Mouse (Mus musculus) MEL (cell line): ENCODE results near the gene Gm49661. TPM values are rescaled to one million over a fixed set of nuclear protein-coding genes. Genes with fewer than 3 reads are reported as not detected.
A peak's percentile ranks its signal among the peaks of the same experiment; 100 is the strongest.

ENCODE experiments used
- DNase-seq: peaks from one replicate; pipeline ENCODE4 v3.0.0; 2011; ENCODE audit warnings: low read depth, low spot score
- H3K27ac ChIP-seq: 2 replicates; pipeline ENCODE4 v1.5.1; 2012; ENCODE audit warnings: low read depth, mild to moderate bottlenecking, control low read depth, low read length, moderate library complexity; ENCODE audit not compliant: control insufficient read depth
- H3K27me3 ChIP-seq, 2 experiments: fragments of 150-350 bp in 1 of 2; sonication (generic) in 1 of 2; 2 replicates each; pipeline ENCODE4 v1.6.1; 2012; ENCODE audit warnings: low read length in 2 of 2, mild to moderate bottlenecking in 2 of 2, improper control_type of control experiment in 1 of 2, moderate library complexity in 1 of 2; ENCODE audit not compliant: insufficient read depth in 2 of 2, control insufficient read depth in 1 of 2
- H3K36me3 ChIP-seq, 2 experiments: 2 replicates each; pipeline ENCODE4 v1.6.1; 2012 to 2014; ENCODE audit warnings: low read length in 2 of 2, improper control_type of control experiment in 1 of 2, inconsistent platforms in 1 of 2, mild to moderate bottlenecking in 1 of 2; ENCODE audit not compliant: insufficient read depth in 2 of 2, control insufficient read depth in 1 of 2
- H3K4me1 ChIP-seq, 2 experiments: fragments of 150-350 bp in 1 of 2; sonication (generic) in 1 of 2; 2 replicates each; pipeline ENCODE4 v1.6.1; 2012; ENCODE audit warnings: low read length in 2 of 2, improper control_type of control experiment in 1 of 2, mild to moderate bottlenecking in 1 of 2; ENCODE audit not compliant: insufficient read depth in 2 of 2, control insufficient read depth in 1 of 2
- H3K4me3 ChIP-seq, 2 experiments: fragments of 150-350 bp in 1 of 2; sonication (generic) in 1 of 2; 2 replicates each; pipeline ENCODE4 v1.5.1; 2012; ENCODE audit warnings: low read depth in 2 of 2, low read length in 2 of 2, mild to moderate bottlenecking in 2 of 2, moderate library complexity in 2 of 2, control low read depth in 1 of 2, improper control_type of control experiment in 1 of 2; ENCODE audit not compliant: control insufficient read depth in 1 of 2, insufficient read depth in 1 of 2
- H3K79me2 ChIP-seq: 2 replicates; pipeline ENCODE4 v1.6.1; 2012; ENCODE audit warnings: mild to moderate bottlenecking, low read length, moderate library complexity; ENCODE audit not compliant: control insufficient read depth, poor library complexity, insufficient read depth
- H3K9ac ChIP-seq: 2 replicates; pipeline ENCODE4 v1.6.1; 2012; ENCODE audit warnings: low read depth, mild to moderate bottlenecking, control low read depth, low read length, moderate library complexity; ENCODE audit not compliant: control insufficient read depth, poor library complexity, severe bottlenecking
- H3K9me3 ChIP-seq: fragments of 150-350 bp; sonication (generic); replicated peaks from 2 replicates; pipeline ENCODE4 v1.6.1; 2012; ENCODE audit warnings: mild to moderate bottlenecking, low read length, improper control_type of control experiment, moderate library complexity; ENCODE audit not compliant: insufficient read depth
- BHLHE40 ChIP-seq: IDR thresholded peaks from 2 replicates; pipeline ENCODE4 v1.6.1; 2012; ENCODE audit warnings: low read depth, mild to moderate bottlenecking, inconsistent platforms, low read length, improper control_type of control experiment, borderline replicate concordance
- CHD1 ChIP-seq: IDR thresholded peaks from 2 replicates; pipeline ENCODE4 v1.6.1; 2012; ENCODE audit warnings: low read depth, mild to moderate bottlenecking, inconsistent platforms, low read length, improper control_type of control experiment
- E2F4 ChIP-seq: IDR thresholded peaks from 2 replicates; pipeline ENCODE4 v1.6.1; 2011; ENCODE audit warnings: low read depth, low read length, improper control_type of control experiment, borderline replicate concordance
- ELF1 ChIP-seq: IDR thresholded peaks from 2 replicates; pipeline ENCODE4 v1.6.1; 2014; ENCODE audit warnings: low read depth, mild to moderate bottlenecking, inconsistent platforms, low read length, improper control_type of control experiment, moderate library complexity
- EP300 ChIP-seq, 2 experiments: IDR thresholded peaks; 2 replicates each; pipeline ENCODE4 v1.6.1; 2011; ENCODE audit warnings: improper control_type of control experiment in 2 of 2, low read length in 2 of 2, low read depth in 1 of 2, mild to moderate bottlenecking in 1 of 2
- ETS1 ChIP-seq: IDR thresholded peaks from 2 replicates; pipeline ENCODE4 v1.6.1; 2012; ENCODE audit warnings: low read depth, mild to moderate bottlenecking, inconsistent platforms, low read length, improper control_type of control experiment, moderate library complexity
- GABPA ChIP-seq: IDR thresholded peaks from 2 replicates; pipeline ENCODE4 v1.6.1; 2012; ENCODE audit warnings: low read depth, mild to moderate bottlenecking, inconsistent platforms, low read length, improper control_type of control experiment, moderate library complexity
- GATA1 ChIP-seq: IDR thresholded peaks from 2 replicates; pipeline ENCODE4 v1.6.1; 2011; ENCODE audit warnings: low read depth, low read length, improper control_type of control experiment
- JUND ChIP-seq: IDR thresholded peaks from 2 replicates; pipeline ENCODE4 v1.6.1; 2011; ENCODE audit warnings: low read depth, mild to moderate bottlenecking, improper control_type of control experiment, low read length
- KAT2A ChIP-seq: conservative IDR thresholded peaks from 2 replicates; pipeline ENCODE4 v1.6.1; 2012; ENCODE audit warnings: low read depth, low read length, improper control_type of control experiment, inconsistent platforms
- MAFK ChIP-seq: IDR thresholded peaks from 2 replicates; pipeline ENCODE4 v1.6.1; 2011; ENCODE audit warnings: low read depth, mild to moderate bottlenecking, low read length, improper control_type of control experiment, borderline replicate concordance
- MAX ChIP-seq: IDR thresholded peaks from 2 replicates; pipeline ENCODE4 v1.6.1; 2011; ENCODE audit warnings: low read length, improper control_type of control experiment
- MAZ ChIP-seq: IDR thresholded peaks from 2 replicates; pipeline ENCODE4 v1.6.1; 2012; ENCODE audit warnings: low read depth, mild to moderate bottlenecking, inconsistent platforms, low read length, improper control_type of control experiment
- MEF2A ChIP-seq: IDR thresholded peaks from 2 replicates; pipeline ENCODE4 v1.6.1; 2014; ENCODE audit warnings: low read depth, mild to moderate bottlenecking, inconsistent platforms, low read length, improper control_type of control experiment; ENCODE audit not compliant: poor library complexity, insufficient replicate concordance, severe bottlenecking; ENCODE audit errors: extremely low read depth
- MXI1 ChIP-seq: IDR thresholded peaks from 2 replicates; pipeline ENCODE4 v1.6.1; 2011; ENCODE audit warnings: mild to moderate bottlenecking, low read depth, low read length, improper control_type of control experiment
- NELFE ChIP-seq: IDR thresholded peaks from 2 replicates; pipeline ENCODE4 v1.6.1; 2011; ENCODE audit warnings: low read depth, low read length, improper control_type of control experiment
- NRF1 ChIP-seq: IDR thresholded peaks from 2 replicates; pipeline ENCODE4 v1.6.1; 2014; ENCODE audit warnings: low read depth, mild to moderate bottlenecking, inconsistent platforms, low read length, improper control_type of control experiment, moderate library complexity; ENCODE audit not compliant: poor library complexity, insufficient read depth, severe bottlenecking
- POLR2AphosphoS2 ChIP-seq: IDR thresholded peaks from 2 replicates; pipeline ENCODE4 v1.6.1; 2011; ENCODE audit warnings: low read length, improper control_type of control experiment
- POLR2AphosphoS5 ChIP-seq: IDR thresholded peaks from 2 replicates; pipeline ENCODE4 v1.6.1; 2012; ENCODE audit warnings: low read depth, borderline replicate concordance, mild to moderate bottlenecking, inconsistent platforms, low read length, moderate library complexity, mixed read lengths
- RAD21 ChIP-seq: IDR thresholded peaks from 2 replicates; pipeline ENCODE4 v1.6.1; 2011; ENCODE audit warnings: mild to moderate bottlenecking, low read depth, low read length, improper control_type of control experiment
- TAL1 ChIP-seq: IDR thresholded peaks from 2 replicates; pipeline ENCODE4 v1.6.1; 2012; ENCODE audit warnings: mild to moderate bottlenecking, inconsistent platforms, low read length, moderate library complexity, mixed read lengths
- TBP ChIP-seq: IDR thresholded peaks from 2 replicates; pipeline ENCODE4 v1.8.0; 2011; ENCODE audit warnings: low read depth, low read length, improper control_type of control experiment
- TCF12 ChIP-seq: IDR thresholded peaks from 2 replicates; pipeline ENCODE4 v1.6.1; 2014; ENCODE audit warnings: low read depth, mild to moderate bottlenecking, inconsistent platforms, low read length, improper control_type of control experiment, moderate library complexity
- UBTF ChIP-seq: IDR thresholded peaks from 2 replicates; pipeline ENCODE4 v1.6.1; 2012; ENCODE audit warnings: low read depth, mild to moderate bottlenecking, inconsistent platforms, low read length, improper control_type of control experiment, moderate library complexity, borderline replicate concordance; ENCODE audit not compliant: insufficient read depth
- ZC3H11A ChIP-seq: IDR thresholded peaks from 2 replicates; pipeline ENCODE4 v1.6.1; 2012; ENCODE audit warnings: low read depth, mild to moderate bottlenecking, inconsistent platforms, low read length, improper control_type of control experiment
- ZKSCAN1 ChIP-seq: IDR thresholded peaks from 2 replicates; pipeline ENCODE4 v1.6.1; 2012; ENCODE audit warnings: low read depth, mild to moderate bottlenecking, inconsistent platforms, low read length, improper control_type of control experiment, moderate library complexity
- ZMIZ1 ChIP-seq: IDR thresholded peaks from 2 replicates; pipeline ENCODE4 v1.6.1; 2012; ENCODE audit warnings: low read depth, mild to moderate bottlenecking, inconsistent platforms, low read length, improper control_type of control experiment, moderate library complexity
- ZNF384 ChIP-seq: IDR thresholded peaks from 2 replicates; pipeline ENCODE4 v1.6.1; 2012; ENCODE audit warnings: low read depth, mild to moderate bottlenecking, inconsistent platforms, low read length, improper control_type of control experiment
- polyA plus RNA-seq, 2 experiments: library from polyadenylated mRNA; stranded (reverse) in 1 of 2; unstranded in 1 of 2; fragments of >175 nt in 1 of 2; fragments of >200 nt in 1 of 2; gene quantifications; 2 replicates each; pipeline versions ENCODE4 v1.2.1 to v1.2.4; 2012; ENCODE audit warnings: low replicate concordance in 2 of 2, low read depth in 1 of 2; ENCODE audit not compliant: insufficient read length in 2 of 2, insufficient read depth in 1 of 2, missing spikeins in 1 of 2
- total RNA-seq: library from RNA; depleted of rRNA; stranded (reverse); fragments of 300-350 nt; gene quantifications from 2 replicates; pipeline ENCODE4 v1.2.3, GENCODE M21; 2012

The Gm49661 gene
- total and polyA plus RNA-seq, 3 experiments: 4.7 TPM; not detected in 2

DNA sequence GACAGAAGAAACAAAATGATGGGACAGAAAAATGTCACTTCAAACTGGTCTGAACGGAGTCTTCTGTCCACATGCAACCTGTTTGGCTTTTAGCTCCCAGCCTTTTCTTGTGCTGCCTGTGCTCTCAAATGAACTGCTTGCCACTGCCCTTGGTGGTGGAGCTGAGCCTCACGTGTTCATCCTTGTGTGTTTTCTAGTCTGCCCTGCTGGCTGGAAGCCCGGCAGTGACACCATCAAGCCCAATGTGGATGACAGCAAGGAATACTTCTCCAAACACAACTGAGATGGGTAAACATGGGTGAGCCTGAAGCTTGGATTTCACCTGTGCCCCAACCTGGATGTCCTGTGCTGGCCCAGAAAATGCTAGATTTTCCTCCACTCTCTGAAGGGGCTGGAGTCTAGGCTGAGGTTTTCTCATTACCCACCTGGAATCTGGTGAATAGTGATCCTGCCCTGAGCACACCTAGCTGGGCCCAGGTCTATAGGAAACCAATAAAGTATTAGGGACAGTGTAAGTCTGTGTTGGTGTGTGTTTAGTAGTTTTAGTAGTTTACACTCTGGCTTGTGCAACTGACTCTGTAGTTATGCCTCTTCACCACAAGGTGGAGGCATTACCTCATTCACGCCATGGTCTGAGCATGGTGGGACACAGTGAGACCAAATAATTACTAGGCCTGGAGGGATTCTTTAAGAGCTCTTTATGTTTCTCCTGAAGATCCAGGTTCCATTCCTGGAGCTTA is 4.7 kb upstream of the Gm49661 start (continued):
- no peak for TF ChIP-seq ELF1
- TF ChIP-seq POLR2AphosphoS2: peak; percentile 10; the same call in 1 of the 2 replicates
- no peak for TF ChIP-seq GABPA

- no peak for DNase-seq
- no peaks in the 10 kb centered on the region for H3K9me3 ChIP-seq
- TF ChIP-seq POLR2AphosphoS2 (no peak), ELF1 (no peak), JUND (no peak)
- no peak overlapping the region for H3K9ac ChIP-seq
- H3K27ac ChIP-seq: peak overlapping the region; percentile 41
- no peaks in the 10 kb centered on the region for H3K27me3 ChIP-seq
- peaks cover 4 to 22% of the 10 kb centered on the region in 2 experiments; a peak in 3 of 4 replicates for H3K36me3 ChIP-seq
- peaks cover 4 to 30% of the 10 kb centered on the region in 2 experiments; a peak in 2 of 4 replicates for H3K4me1 ChIP-seq
- H3K79me2 ChIP-seq: peaks cover 40% of the 10 kb centered on the region
- no peak overlapping the region for H3K4me3 ChIP-seq
Observed at GRCm38 (mm10) chr8:84973079-84973478, 3.8 kb upstream of the Gm49661 start.

DNA sequence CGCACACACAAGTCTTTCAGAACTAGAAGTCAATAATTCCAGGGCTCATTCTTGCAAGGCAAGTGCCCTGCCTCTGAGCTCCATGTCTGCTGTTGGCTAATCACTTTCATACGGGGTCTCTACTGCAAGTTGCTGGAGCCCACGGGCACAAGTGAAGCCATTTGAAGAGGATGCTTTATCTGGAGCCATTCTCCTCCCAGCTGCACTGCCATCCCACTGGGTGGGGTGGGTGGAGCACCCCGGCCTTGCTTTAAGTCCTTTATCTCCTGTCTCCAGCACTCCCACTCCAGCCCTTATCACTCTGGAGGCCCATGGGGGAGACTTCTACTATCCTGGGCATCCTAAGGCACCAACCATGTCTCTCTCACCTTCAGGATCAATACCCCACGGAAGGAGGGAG is 1.7 kb upstream of the Gm49661 start:
- Histone ChIP-seq H3K9me3 (no peaks in the 10 kb centered on the region), H3K4me3 (peak overlapping the region; percentile 65 to 73), H3K27ac (peak overlapping the region; percentile 84), H3K36me3 (peaks cover 4 to 38% of the 10 kb centered on the region in 2 experiments; a peak in 3 of 4 replicates), H3K27me3 (no peaks in the 10 kb centered on the region), H3K79me2 (peaks cover 22% of the 10 kb centered on the region), H3K4me1 (peaks cover 9 to 47% of the 10 kb centered on the region in 2 experiments), H3K9ac (peak overlapping the region; percentile 91)
- DNase-seq: peak; percentile 94
- TF ChIP-seq POLR2AphosphoS5 (no peak), NRF1 (no peak), MAFK (no peak), ZC3H11A (no peak), CHD1 (no peak), MAZ (peak; percentile 83; the same call in 1 of the 2 replicates), KAT2A (no peak), EP300 (IDR thresholded peaks at IDR 0.05; ENCODE audit: low read depth in 1 of 2, low read length in 2 of 2) (peak; percentile 91 to 95), TAL1 (peak; percentile 93), TBP (peak; percentile 79), GATA1 (peak; percentile 97), BHLHE40 (no peak), MAX (peak; percentile 67; the same call in 1 of the 2 replicates), UBTF (no peak), E2F4 (no peak), ETS1 (peak; percentile 94), ZKSCAN1 (no peak), TCF12 (peak; percentile 98), RAD21 (no peak), NELFE (peak; percentile 55; the same call in 1 of the 2 replicates), MEF2A (no peak), ZNF384 (no peak), MXI1 (peak; percentile 60; the same call in 1 of the 2 replicates), ZMIZ1 (peak; percentile 58; the same call in 1 of the 2 replicates)
